Mouse (Mus musculus): Measurements from ENCODE around the gene Commd7.

- TF ChIP-seq CTCF (IDR thresholded peaks at IDR 0.05; ENCODE audit: low read depth) = no peak
- TF ChIP-seq EP300 (IDR thresholded peaks at IDR 0.05; ENCODE audit: low read depth) = no peak
These were observed 64.6 kb downstream of the Commd7 start for GRCm38 (mm10) chr2:153568013-153568412.

Data from heart, postnatal 0 days (tissue).